Mouse (Mus musculus): Measurements from ENCODE around the gene Apol7b. TPM values are rescaled to one million over a fixed set of nuclear protein-coding genes. Genes with fewer than 3 reads are reported as not detected.

Apol7b gene
- 0.04 TPM in 1 of 2 replicates, not detected in the other for polyA plus RNA-seq (2012; rRNA removed)

GRCm38 (mm10) chr15:77447392-77447791, at the start of gene Apol7b:
Gene Apol7b (minus strand): TSS chr15:77447492.

DNA sequence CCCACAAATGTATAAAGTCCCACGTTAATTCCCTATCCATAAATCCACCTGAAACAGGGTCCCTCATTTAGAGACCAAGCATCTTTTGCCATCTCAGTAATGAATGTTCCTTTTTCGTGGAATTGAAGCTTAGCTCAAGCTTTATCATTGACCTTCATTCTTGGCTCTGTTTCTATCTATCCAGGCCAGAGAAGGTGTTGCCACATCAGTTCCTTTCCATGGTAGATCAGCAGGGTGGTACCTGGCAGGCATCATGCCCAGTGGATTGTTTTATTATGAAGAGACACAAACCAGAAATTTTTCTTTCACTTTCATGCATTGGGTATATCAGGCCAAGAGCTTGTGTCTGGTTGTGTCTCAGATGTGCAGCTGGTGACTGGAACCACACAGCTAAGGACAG, 29.4 kb upstream of the Apol7b start, which contains the start of gene Apol10a:
TSS of gene Apol10a (plus strand) at position 355 of the 400 bp plus-strand sequence.

DNA sequence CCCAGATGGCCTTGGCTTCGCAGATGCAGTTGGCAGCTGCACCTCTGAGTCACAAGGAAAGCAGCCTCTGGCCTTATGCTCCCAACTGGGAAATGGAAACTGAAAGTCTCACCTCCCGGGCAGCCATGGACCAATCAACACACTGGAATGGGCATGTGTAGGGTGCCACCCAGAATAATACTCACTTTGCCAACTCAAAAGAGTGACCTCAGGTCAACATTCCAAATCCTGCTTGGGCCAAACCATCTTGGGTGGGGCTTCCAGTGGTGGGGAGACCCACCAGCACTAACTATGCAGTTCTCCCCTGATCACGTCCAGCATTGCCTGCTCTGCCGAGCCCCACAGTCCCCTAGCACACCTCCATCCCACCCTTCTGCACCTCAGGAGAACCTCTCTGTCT, 36.3 kb downstream of the Apol7b start, which contains the start of gene Apol9a:
TSS of gene Apol9a (minus strand) at position 101 of the 400 bp plus-strand sequence.

GRCm38 (mm10) chr15:77399027-77399426, 48.3 kb downstream of the Apol7b start, which contains the start of gene Apol7a:
Gene Apol7a (minus strand): TSS chr15:77399110.

Other genes starting within 250 kb of the Apol7b start
- 312 and 317 TPM in 2 replicates for gene Rbfox2, start 140.5 kb downstream of the Apol7b start, polyA plus RNA-seq (2012; rRNA removed)
- 0.25 TPM in 1 of 2 replicates, not detected in the other for gene Apol7a, start 48.4 kb downstream of the Apol7b start, polyA plus RNA-seq (2012; rRNA removed)
- 0.10 TPM in 2 replicates for gene Apol9a, start 36.4 kb downstream of the Apol7b start, polyA plus RNA-seq (2012; rRNA removed)
- not detected in 2 replicates for gene Apol10a, start 29.6 kb upstream of the Apol7b start, polyA plus RNA-seq (2012; rRNA removed)
- gene Apol11a, start 60.8 kb upstream of the Apol7b start, polyA plus RNA-seq (2012; rRNA removed), result not detected in 2 replicates
- gene Apol7c, start 85.8 kb upstream of the Apol7b start, polyA plus RNA-seq (2012; rRNA removed), result 0.04 and 0.06 TPM in 2 replicates
- not detected in 2 replicates for gene 1700025B11Rik, start 114.4 kb upstream of the Apol7b start, polyA plus RNA-seq (2012; rRNA removed)
- gene Apol10b, start 148.6 kb upstream of the Apol7b start, polyA plus RNA-seq (2012; rRNA removed), result 0.09 and 0.13 TPM in 2 replicates
- not detected in 2 replicates for gene Gm36245, start 151.8 kb upstream of the Apol7b start, polyA plus RNA-seq (2012; rRNA removed)
- gene Apol11b, start 195.8 kb upstream of the Apol7b start, polyA plus RNA-seq (2012; rRNA removed), result not detected in 2 replicates

Measured in central nervous system, embryonic 14 days (tissue).